Mouse (Mus musculus) heart, adult 2 months (tissue): ENCODE measurements around the gene Dmrt1.

Source experiments
- CTCF ChIP-seq: fragments of 200-600 bp; IDR thresholded peaks from 2 replicates; pipeline ENCODE4 v1.8.1; 2022; ENCODE audit warnings: antibody characterized with exemption, mild to moderate bottlenecking, moderate library complexity
- EP300 ChIP-seq: fragments of 200-500 bp; IDR thresholded peaks from 2 replicates; pipeline ENCODE4 v1.6.1; 2011; ENCODE audit warnings: low read depth, low read length, control low read depth; ENCODE audit not compliant: insufficient read depth
- POLR2A ChIP-seq: fragments of 200-500 bp; IDR thresholded peaks from 2 replicates; pipeline ENCODE4 v1.6.1; 2011; ENCODE audit warnings: mild to moderate bottlenecking, low read depth, low read length, control low read depth; ENCODE audit not compliant: insufficient read depth

GRCm38 (mm10) chr19:25524156-25524555, 18.7 kb downstream of the Dmrt1 start:
- TF ChIP-seq EP300: no peak
- no peak for TF ChIP-seq CTCF
- TF ChIP-seq POLR2A: no peak
